Mouse (Mus musculus) hindbrain, postnatal 0 days (tissue): ENCODE measurements around the gene Ttc39b. TPM values are rescaled to one million over a fixed set of nuclear protein-coding genes. Genes with fewer than 3 reads are reported as not detected.
A peak's percentile ranks its signal among the peaks of the same experiment; 100 is the strongest.

Experiments used
- ATAC-seq: fragments of 200-750 bp; cut with Nextera tagmentation; 2 replicates; pipeline ENCODE4 v1.8.0; 2017; ENCODE audit warnings: mild to moderate bottlenecking, moderate TSS enrichment, moderate library complexity
- DNase-seq: peaks from one replicate; pipeline ENCODE4 v3.0.0-alpha.2; 2015; ENCODE audit warnings: low spot score
- H3K27ac ChIP-seq: fragments of 300-500 bp; sonication (generic); 2 replicates; pipeline ENCODE4 v1.5.1; 2014; ENCODE audit warnings: mild to moderate bottlenecking
- H3K27me3 ChIP-seq: fragments of 300-500 bp; sonication (generic); 2 replicates; pipeline ENCODE4 v1.6.1; 2014; ENCODE audit warnings: low read length, mixed read lengths; ENCODE audit not compliant: insufficient read depth
- H3K36me3 ChIP-seq: fragments of 300-500 bp; sonication (generic); 2 replicates; pipeline ENCODE4 v1.6.1; 2014; ENCODE audit warnings: low read length, mixed read lengths; ENCODE audit not compliant: insufficient read depth
- H3K4me1 ChIP-seq: fragments of 300-500 bp; sonication (generic); 2 replicates; pipeline ENCODE4 v1.6.1; 2014; ENCODE audit warnings: antibody characterized with exemption, low read length, mixed read lengths; ENCODE audit not compliant: insufficient read depth
- H3K4me2 ChIP-seq: fragments of 300-500 bp; sonication (generic); 2 replicates; pipeline ENCODE4 v1.6.1; 2014; ENCODE audit warnings: low read depth, mild to moderate bottlenecking, low read length, moderate library complexity, mixed read lengths
- H3K4me3 ChIP-seq: fragments of 300-500 bp; sonication (generic); 2 replicates; pipeline ENCODE4 v1.5.1; 2014; ENCODE audit warnings: low read length
- H3K9ac ChIP-seq: fragments of 300-500 bp; sonication (generic); replicated peaks from 2 replicates; pipeline ENCODE4 v1.6.1; 2014; ENCODE audit warnings: mild to moderate bottlenecking, low read length, moderate library complexity, mixed read lengths
- H3K9me3 ChIP-seq: fragments of 300-500 bp; sonication (generic); 2 replicates; pipeline ENCODE4 v1.6.1; 2016; ENCODE audit warnings: low read length, mixed read lengths
- CTCF ChIP-seq: IDR thresholded peaks from 2 replicates; pipeline ENCODE4 v1.5.1; 2016; ENCODE audit warnings: antibody characterized with exemption, control low read depth, low read depth
- WGBS: fragments of 180-500 bp; shearing (Covaris S2); extraction: QIAGEN DNeasy Blood & Tissue Kit; methylation state at CpG from one replicate; pipeline ENCODE4 v1.1.7; 2014; 5-methylcytosine and 5-hydroxymethylcytosine counted together
- polyA plus RNA-seq: library from polyadenylated mRNA; unstranded; fragments of >200 nt; fragmentation: Nextera tagmentation; extraction: Ambion mirVana; gene quantifications from 2 replicates; pipeline ENCODE4 v1.2.1, GENCODE M21; 2015
- total RNA-seq: library from RNA; depleted of rRNA; stranded (reverse); fragments of >200 nt; gene quantifications from 2 replicates; pipeline ENCODE4 v1.2.3, GENCODE M21; 2014

Gene Ttc39b
- total and polyA plus RNA-seq, 2 experiments from 2014 or later, result 8.6 to 16.0 TPM

- Histone ChIP-seq H3K27me3 (no peaks in the 10 kb centered on the region), H3K27ac (no peak overlapping the region), H3K4me1 (no peaks in the 10 kb centered on the region), H3K9ac (no peak overlapping the region), H3K9me3 (no peaks in the 10 kb centered on the region), H3K4me3 (no peak overlapping the region), H3K4me2 (0 out of 2 replicates have a peak overlapping the region, but pooled peaks have one; percentile 5), H3K36me3 (0 out of 2 replicates have a peak, but pooled peaks cover 5% of the 10 kb centered on the region)
- peak; percentile 39 for ATAC-seq
- WGBS, result 71% methylated on average over 14 of the region's 14 CpGs
- TF ChIP-seq CTCF, result no peak
- DNase-seq, result peak; percentile 23
Observed at GRCm38 (mm10) chr4:83265926-83266692, 57.9 kb downstream of the Ttc39b start.

DNA sequence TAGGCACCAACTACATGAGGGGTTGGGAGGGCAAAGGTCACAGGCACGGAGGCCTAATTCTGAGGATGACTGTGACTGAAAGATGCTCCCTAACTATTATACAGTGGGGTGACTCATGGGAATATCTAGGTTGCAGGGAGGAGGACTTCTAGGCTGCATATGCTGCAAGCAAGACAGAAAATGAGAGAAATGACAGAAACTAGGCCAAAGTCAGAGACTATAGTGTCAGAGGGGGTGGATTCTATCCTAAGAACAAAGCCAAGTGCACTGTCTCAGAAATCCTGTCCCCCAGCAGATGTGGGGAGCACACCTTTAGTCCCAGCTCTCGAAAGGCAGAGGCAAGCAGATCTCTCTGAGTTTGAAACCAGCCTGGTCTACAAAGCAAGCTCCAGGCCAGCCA lies 59.2 kb downstream of the Ttc39b start:
- H3K9me3 ChIP-seq, result no peaks in the 10 kb centered on the region
- no peaks in the 10 kb centered on the region for H3K4me1 ChIP-seq
- ATAC-seq (no peak), DNase-seq (no peak)
- H3K36me3 ChIP-seq, result 0 out of 2 replicates have a peak, but pooled peaks cover 11% of the 10 kb centered on the region
- no peak for TF ChIP-seq CTCF
- H3K4me3 ChIP-seq, result no peak overlapping the region
- no peaks in the 10 kb centered on the region for H3K27me3 ChIP-seq
- no peak overlapping the region for H3K4me2 ChIP-seq
- no peak overlapping the region for H3K27ac ChIP-seq
- H3K9ac ChIP-seq, result no peak overlapping the region
- WGBS, result 91% methylated on average over 2 of the region's 2 CpGs

DNA sequence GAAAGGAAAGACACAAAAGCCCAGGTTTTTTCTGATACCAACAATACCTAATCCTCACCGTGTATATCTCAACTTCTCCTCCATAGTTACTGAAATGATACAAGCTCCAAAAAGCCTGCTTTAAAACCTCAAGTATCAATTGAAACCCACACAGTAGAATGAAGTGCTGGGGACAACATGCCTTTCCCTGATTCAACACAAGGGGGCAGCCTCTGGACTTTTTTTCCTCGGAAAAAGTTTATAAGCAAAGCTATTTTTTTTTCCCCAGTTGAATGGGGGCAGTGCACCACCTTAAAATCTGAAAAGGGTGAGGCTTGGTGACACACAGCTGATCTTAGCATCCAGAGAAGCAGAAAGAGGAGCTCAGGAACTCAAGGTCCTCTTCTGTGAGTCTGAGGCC lies 62.1 kb downstream of the Ttc39b start:
- Histone ChIP-seq H3K9me3 (no peaks in the 10 kb centered on the region), H3K4me1 (no peaks in the 10 kb centered on the region), H3K36me3 (0 out of 2 replicates have a peak, but pooled peaks cover 7% of the 10 kb centered on the region), H3K27me3 (no peaks in the 10 kb centered on the region), H3K4me2 (no peak overlapping the region), H3K27ac (no peak overlapping the region), H3K9ac (no peak overlapping the region), H3K4me3 (no peak overlapping the region)
- 6% methylated on average over 2 of the region's 2 CpGs for WGBS
- ATAC-seq, result no peak
- TF ChIP-seq CTCF, result peak; percentile 71
- DNase-seq, result peak; percentile 77

DNA sequence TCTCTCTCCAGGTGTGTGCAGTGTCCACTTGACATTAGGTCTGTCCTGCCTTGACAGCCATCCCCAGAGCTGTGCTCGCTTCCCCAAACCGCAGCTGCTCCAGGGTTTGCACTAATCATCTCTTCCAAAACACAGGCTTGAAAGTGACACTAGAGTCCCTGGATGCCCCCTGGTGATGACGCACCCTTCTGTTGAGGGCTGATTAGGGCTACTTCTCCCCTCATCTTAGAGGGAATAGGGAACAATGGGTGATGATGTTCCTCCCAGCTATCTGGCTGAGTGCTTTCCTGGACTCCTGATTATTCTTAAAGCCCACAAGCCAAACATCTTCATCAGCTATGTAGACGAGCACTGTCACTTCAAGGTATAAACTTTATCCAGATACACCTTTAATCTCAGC lies 64.4 kb downstream of the Ttc39b start:
- no peak for DNase-seq
- no peak overlapping the region for H3K9ac ChIP-seq
- H3K36me3 ChIP-seq, result peaks cover 11% of the 10 kb centered on the region; the same call in 1 of the 2 replicates
- no peak overlapping the region for H3K27ac ChIP-seq
- no peaks in the 10 kb centered on the region for H3K9me3 ChIP-seq
- WGBS, result 84% methylated on average over 4 of the region's 4 CpGs
- no peak overlapping the region for H3K4me2 ChIP-seq
- TF ChIP-seq CTCF, result no peak
- no peaks in the 10 kb centered on the region for H3K4me1 ChIP-seq
- no peak overlapping the region for H3K4me3 ChIP-seq
- no peak for ATAC-seq
- H3K27me3 ChIP-seq, result no peaks in the 10 kb centered on the region

DNA sequence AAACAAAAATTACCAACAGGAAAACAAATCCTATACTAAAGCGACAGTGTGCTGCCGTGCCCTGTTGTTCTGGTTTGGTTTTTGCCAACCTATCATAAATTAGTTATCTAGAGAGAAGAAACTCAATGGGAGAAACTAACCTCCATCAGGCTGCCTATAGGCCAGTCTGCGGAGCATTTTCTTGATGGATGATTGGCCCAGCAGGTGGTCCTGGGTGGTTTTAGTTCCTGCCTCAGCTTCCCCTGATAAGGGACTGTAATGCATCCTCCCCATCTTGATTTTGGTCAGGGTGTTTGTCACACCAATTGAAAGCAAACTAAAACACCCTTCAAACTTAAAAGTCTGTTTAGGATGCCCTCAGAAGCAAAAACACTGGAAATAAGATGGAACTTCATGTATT lies 65.8 kb downstream of the Ttc39b start:
- no peak for ATAC-seq
- H3K9ac ChIP-seq, result no peak overlapping the region
- WGBS, result 85% methylated on average over 3 of the region's 3 CpGs
- H3K4me2 ChIP-seq, result no peak overlapping the region
- no peak overlapping the region for H3K4me3 ChIP-seq
- no peaks in the 10 kb centered on the region for H3K27me3 ChIP-seq
- no peak overlapping the region for H3K27ac ChIP-seq
- DNase-seq, result no peak
- TF ChIP-seq CTCF, result no peak
- peaks cover 11% of the 10 kb centered on the region; the same call in 1 of the 2 replicates for H3K36me3 ChIP-seq
- H3K9me3 ChIP-seq, result no peaks in the 10 kb centered on the region
- H3K4me1 ChIP-seq, result no peaks in the 10 kb centered on the region

GRCm38 (mm10) chr4:83257279-83258260 lies 66.5 kb downstream of the Ttc39b start:
- no peak for TF ChIP-seq CTCF
- no peaks in the 10 kb centered on the region for H3K4me1 ChIP-seq
- DNase-seq (no peak), ATAC-seq (no peak)
- H3K27ac ChIP-seq, result no peak overlapping the region
- no peaks in the 10 kb centered on the region for H3K27me3 ChIP-seq
- peaks cover 11% of the 10 kb centered on the region; the same call in 1 of the 2 replicates for H3K36me3 ChIP-seq
- no peaks in the 10 kb centered on the region for H3K9me3 ChIP-seq
- H3K4me3 ChIP-seq, result no peak overlapping the region
- H3K9ac ChIP-seq, result no peak overlapping the region
- H3K4me2 ChIP-seq, result no peak overlapping the region
- WGBS, result 54% methylated on average over 17 of the region's 17 CpGs
